ENCODE assay signal across 25 mouse cellular contexts in the genomic region with DNA sequence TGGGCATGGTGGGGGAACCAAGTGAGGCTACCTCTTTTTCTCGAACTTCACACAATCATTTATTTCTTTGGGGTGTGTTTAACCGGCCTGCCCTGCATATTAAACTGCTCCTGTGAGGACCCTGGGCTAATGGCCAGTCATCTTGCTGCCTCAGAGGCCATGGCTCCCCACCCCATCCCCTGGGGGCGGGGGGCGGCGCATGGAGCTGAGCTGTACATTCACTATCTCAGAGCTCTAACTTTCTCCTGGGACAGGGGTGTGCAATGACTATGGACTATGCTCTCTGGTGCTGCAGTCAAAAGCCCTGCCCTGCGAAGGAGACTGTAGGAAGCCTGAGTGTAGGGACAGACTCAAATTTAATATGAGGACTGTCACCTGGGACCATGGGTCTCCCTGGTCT.
"Had no signal": no experiment of that assay in that cellular context is flagged by ENCODE, and none has a peak within 500 bp of the region (broad histone marks: within the 10 kb centered on the region; RNA-seq: fewer than 3 reads in every experiment).

No protein-coding gene starts in this region.

- ATAC-seq: forebrain, postnatal 0 days; hindbrain, postnatal 0 days; liver, embryonic 12.5 days had no signal

- H3K36me3 ChIP-seq: heart, embryonic 13.5 days; heart, embryonic 15.5 days; hindbrain, embryonic 13.5 days; hindbrain, embryonic 15.5 days; limb, embryonic 13.5 days; limb, embryonic 15.5 days; liver, embryonic 12.5 days had no signal

- H3K4me3 ChIP-seq: heart, adult 2 months; heart, embryonic 13.5 days; heart, embryonic 15.5 days; hindbrain, embryonic 13.5 days; hindbrain, embryonic 15.5 days; left cerebral cortex, adult 2 months; limb, embryonic 13.5 days; limb, embryonic 15.5 days; liver, embryonic 12.5 days had no signal

- DNase-seq: forebrain, postnatal 0 days; gastrocnemius, postnatal 10 days; gastrocnemius, postnatal 25 days; heart, adult 11 months; heart, adult 2 months; heart, postnatal 14 days; heart, postnatal 36 days; kidney, adult 11 months; kidney, adult 8-10 months; kidney, postnatal 36 days; layer of hippocampus, adult 9-11 months; layer of hippocampus, postnatal 36 days; lung, adult 18-20 months had no signal

- H3K9ac ChIP-seq: forebrain, postnatal 0 days; heart, embryonic 13.5 days; heart, embryonic 15.5 days; hindbrain, embryonic 13.5 days; hindbrain, embryonic 15.5 days; limb, embryonic 13.5 days; limb, embryonic 15.5 days; liver, embryonic 12.5 days; liver, embryonic 14.5 days had no signal

- H3K9me3 ChIP-seq: heart, embryonic 13.5 days; heart, embryonic 15.5 days; hindbrain, embryonic 13.5 days; hindbrain, embryonic 15.5 days; limb, embryonic 13.5 days; limb, embryonic 15.5 days; liver, embryonic 12.5 days had no signal

- H3K4me2 ChIP-seq: heart, embryonic 11.5 days; heart, embryonic 13.5 days; heart, embryonic 15.5 days; hindbrain, embryonic 13.5 days; hindbrain, embryonic 15.5 days; limb, embryonic 13.5 days; limb, embryonic 15.5 days; liver, embryonic 12.5 days had no signal

- H3K27me3 ChIP-seq: heart, embryonic 13.5 days; heart, embryonic 15.5 days; hindbrain, embryonic 13.5 days; hindbrain, embryonic 15.5 days; limb, embryonic 13.5 days; limb, embryonic 15.5 days; liver, embryonic 12.5 days had no signal

- H3K27ac ChIP-seq: heart, adult 2 months; heart, embryonic 13.5 days; heart, embryonic 15.5 days; hindbrain, embryonic 13.5 days; hindbrain, embryonic 15.5 days; hindbrain, postnatal 0 days; kidney, postnatal 0 days; left cerebral cortex, adult 2 months; limb, embryonic 13.5 days; limb, embryonic 15.5 days; liver, embryonic 12.5 days; liver, embryonic 14.5 days had no signal
